Mouse (Mus musculus) megakaryocyte, adult 5-6 weeks (primary cell): ENCODE results near the gene Gtf2h3. TPM values are rescaled to one million over a fixed set of nuclear protein-coding genes. Genes with fewer than 3 reads are reported as not detected.
"Not testable (repeated sequence)": the region's sequence is repeated elsewhere in the genome, so short reads cannot be mapped to it uniquely, and the experiment has no call there.

Experiments used
- ATAC-seq: 2 replicates; pipeline ENCODE4 v1.8.0; 2016; ENCODE audit warnings: mild to moderate bottlenecking, inconsistent platforms; ENCODE audit not compliant: poor library complexity, severe bottlenecking
- total RNA-seq, 2 experiments: library from RNA; stranded (forward) in 1 of 2; stranded (reverse) in 1 of 2; fragments of 153-499, 151-499 nt in 1 of 2; fragments of 221-1000, 200-1000 nt in 1 of 2; gene quantifications; 2 replicates each; pipeline versions ENCODE4 v1.2.3 to v1.2.4; 2015 to 2017

The Gtf2h3 gene
- total RNA-seq, 2 experiments from 2014 or later, result 8.6 to 11.6 TPM

DNA sequence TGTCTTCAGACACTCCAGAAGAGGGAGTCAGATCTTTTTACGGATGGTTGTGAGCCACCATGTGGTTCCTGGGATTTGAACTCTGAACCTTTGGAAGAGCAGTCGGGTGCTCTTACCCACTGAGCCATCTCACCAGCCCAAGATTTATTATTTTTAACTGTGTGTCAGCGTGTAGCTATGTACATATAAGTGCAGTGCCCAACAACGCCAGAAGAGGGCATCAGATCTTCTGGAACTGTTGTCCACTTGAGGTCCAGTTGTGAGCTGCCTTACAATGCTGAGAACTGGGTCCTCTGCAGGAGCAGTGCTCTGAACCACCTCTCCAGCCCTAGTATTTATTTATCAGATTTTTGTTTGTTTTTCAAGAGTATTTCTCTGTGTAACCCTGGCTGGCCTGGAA, 56.1 kb downstream of the Gtf2h3 start:
- ATAC-seq, result not testable (repeated sequence)

DNA sequence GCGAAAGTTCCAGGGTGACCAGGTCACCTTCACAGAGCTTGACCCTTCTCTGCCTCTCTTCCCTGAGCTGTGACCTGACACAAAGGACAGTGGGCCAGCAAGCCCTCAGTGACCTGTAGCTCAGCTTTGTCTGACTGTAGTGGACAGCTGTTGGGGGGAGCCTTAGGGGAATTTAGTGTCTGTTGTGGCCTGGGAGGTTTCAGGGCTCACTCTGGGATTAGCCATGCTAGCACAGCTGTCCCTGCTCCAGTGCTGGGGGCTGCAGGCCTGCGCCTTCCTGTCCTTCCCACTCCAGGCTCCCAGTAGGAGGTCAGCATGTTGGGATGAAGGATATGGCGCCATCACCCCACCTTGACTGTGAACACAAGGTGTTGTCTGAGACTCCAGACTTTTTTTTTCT, 57.2 kb downstream of the Gtf2h3 start:
- no peak for ATAC-seq

DNA sequence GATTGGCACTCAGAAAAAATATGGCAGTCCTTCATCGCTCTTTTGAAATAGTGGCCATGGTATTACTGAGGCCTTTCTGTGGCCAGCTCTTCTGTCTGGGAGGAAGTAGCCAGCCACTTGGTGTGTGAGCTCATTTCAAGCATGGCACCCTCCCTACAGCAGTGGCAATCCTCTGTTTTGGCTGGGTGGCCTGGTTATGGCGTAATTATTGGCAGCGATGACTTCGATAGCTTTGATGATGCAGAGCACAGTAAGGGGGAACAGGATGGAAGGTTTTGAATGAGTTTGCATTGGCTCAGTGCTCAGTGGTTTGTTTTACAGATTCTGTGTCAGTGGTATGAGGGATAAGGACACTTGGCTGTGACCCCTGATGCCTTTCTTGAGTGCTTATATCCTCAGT, 57.8 kb downstream of the Gtf2h3 start:
- no peak for ATAC-seq

DNA sequence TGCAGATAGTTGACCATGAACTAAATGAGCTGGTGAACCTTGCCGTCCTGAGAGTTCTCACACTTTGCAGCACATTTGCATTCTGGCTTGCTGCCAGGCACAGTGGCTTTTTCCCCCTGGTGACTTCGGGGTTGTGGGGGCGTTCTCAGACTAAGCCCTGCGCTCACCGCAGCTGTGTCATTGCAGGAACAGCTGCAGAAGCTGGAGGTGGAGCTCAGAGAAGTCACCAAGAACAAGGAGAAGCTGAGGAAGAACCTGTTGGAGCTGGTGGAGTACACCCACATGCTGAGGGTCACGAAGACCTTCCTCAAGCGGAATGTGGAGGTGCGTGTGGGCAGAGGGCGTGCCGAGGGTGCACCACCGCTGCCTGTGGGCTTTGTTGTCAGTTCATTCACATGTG, 58.4 kb downstream of the Gtf2h3 start:
- no peak for ATAC-seq

DNA sequence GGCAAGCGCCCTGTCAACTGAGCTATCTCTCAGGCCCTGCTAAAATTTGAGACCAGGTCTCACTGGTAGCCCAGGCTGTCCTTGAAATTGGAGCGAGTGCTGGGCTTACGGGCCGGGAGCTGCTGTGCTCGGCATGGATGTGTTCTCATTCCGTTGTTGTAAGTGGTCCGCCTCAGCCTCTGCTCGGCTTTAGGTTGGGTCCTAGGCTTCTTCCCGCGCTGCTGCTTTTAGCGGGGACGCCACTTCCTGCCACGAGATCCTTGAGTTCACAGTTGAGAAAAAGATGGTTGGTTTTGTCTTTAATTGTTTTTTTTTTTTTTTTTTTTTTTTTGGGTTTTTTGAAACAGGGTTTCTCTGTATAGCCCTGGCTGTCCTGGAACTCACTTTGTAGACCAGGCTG, 58.9 kb downstream of the Gtf2h3 start:
- no peak for ATAC-seq

Other genes with a start within 250 kb of the Gtf2h3 start
- 150 and 158 TPM in 2 replicates for gene Cdk2ap1, start 216.1 kb upstream of the Gtf2h3 start, total RNA-seq (2015)
- 111 and 145 TPM in 2 replicates for gene Cdk2ap1, start 216.1 kb upstream of the Gtf2h3 start, total RNA-seq (2017)
- gene Sbno1, start 153.1 kb upstream of the Gtf2h3 start, total RNA-seq (2015), result 65.5 and 82.0 TPM in 2 replicates
- 147 and 182 TPM in 2 replicates for gene Sbno1, start 153.1 kb upstream of the Gtf2h3 start, total RNA-seq (2017)
- gene Kmt5a, start 139.2 kb upstream of the Gtf2h3 start, total RNA-seq (2015), result 370 and 380 TPM in 2 replicates
- gene Kmt5a, start 139.2 kb upstream of the Gtf2h3 start, total RNA-seq (2017), result 240 and 272 TPM in 2 replicates
- 42.8 and 45.4 TPM in 2 replicates for gene Rilpl2, start 100.8 kb upstream of the Gtf2h3 start, total RNA-seq (2015)
- gene Rilpl2, start 100.8 kb upstream of the Gtf2h3 start, total RNA-seq (2017), result 42.5 and 42.9 TPM in 2 replicates
- gene Snrnp35, start 96.0 kb upstream of the Gtf2h3 start, total RNA-seq (2015), result 3.8 and 5.7 TPM in 2 replicates
- gene Snrnp35, start 96.0 kb upstream of the Gtf2h3 start, total RNA-seq (2017), result 10.6 and 12.0 TPM in 2 replicates
- gene Rilpl1, start 47.7 kb upstream of the Gtf2h3 start, total RNA-seq (2015), result 0.75 and 1.2 TPM in 2 replicates
- 0.48 and 0.65 TPM in 2 replicates for gene Rilpl1, start 47.7 kb upstream of the Gtf2h3 start, total RNA-seq (2017)
- 561 and 605 TPM in 2 replicates for gene Tmed2, start 38.4 kb upstream of the Gtf2h3 start, total RNA-seq (2015)
- gene Tmed2, start 38.4 kb upstream of the Gtf2h3 start, total RNA-seq (2017), result 974 and 1,002 TPM in 2 replicates
- gene Ddx55, start 26.3 kb upstream of the Gtf2h3 start, total RNA-seq (2015), result 6.5 and 7.7 TPM in 2 replicates
- gene Ddx55, start 26.3 kb upstream of the Gtf2h3 start, total RNA-seq (2017), result 7.2 and 15.1 TPM in 2 replicates
- gene Eif2b1, start within 50 bp of the Gtf2h3 start, total RNA-seq (2015), result 24.8 and 28.0 TPM in 2 replicates
- gene Eif2b1, start within 50 bp of the Gtf2h3 start, total RNA-seq (2017), result 15.6 and 20.0 TPM in 2 replicates
- 15.2 and 16.6 TPM in 2 replicates for gene Atp6v0a2, start 49.4 kb downstream of the Gtf2h3 start, total RNA-seq (2015)
- gene Atp6v0a2, start 49.4 kb downstream of the Gtf2h3 start, total RNA-seq (2017), result 19.4 and 24.0 TPM in 2 replicates
- not detected in 2 replicates for gene Dnah10, start 145.9 kb downstream of the Gtf2h3 start, total RNA-seq (2015)
- gene Dnah10, start 145.9 kb downstream of the Gtf2h3 start, total RNA-seq (2017), result 0.04 TPM in 1 of 2 replicates, not detected in the other